Mouse (Mus musculus) bone marrow, adult 2 months (tissue): Measurements from ENCODE around the gene Eif4a3. TPM values are rescaled to one million over a fixed set of nuclear protein-coding genes. Genes with fewer than 3 reads are reported as not detected.

Source experiments
- H3K27ac ChIP-seq: fragments of 200-500 bp; 2 replicates; pipeline ENCODE4 v1.5.1; 2012; ENCODE audit warnings: low read depth, mild to moderate bottlenecking, control low read depth, inconsistent platforms, low read length; ENCODE audit not compliant: control insufficient read depth, poor library complexity, insufficient read depth
- H3K4me1 ChIP-seq: fragments of 200-500 bp; 2 replicates; pipeline ENCODE4 v1.6.1; 2011; ENCODE audit warnings: low read length; ENCODE audit not compliant: control insufficient read depth, insufficient read depth
- H3K4me3 ChIP-seq: fragments of 200-500 bp; replicated peaks from 2 replicates; pipeline ENCODE3; 2011; ENCODE audit warnings: mild to moderate bottlenecking, low read depth, low read length, control low read depth; ENCODE audit not compliant: control insufficient read depth
- CTCF ChIP-seq: fragments of 200-500 bp; IDR thresholded peaks from 2 replicates; pipeline ENCODE4 v1.5.1; 2011; ENCODE audit warnings: low read length, control low read depth; ENCODE audit not compliant: control insufficient read depth, insufficient read depth
- POLR2A ChIP-seq: fragments of 200-500 bp; IDR thresholded peaks from 2 replicates; pipeline ENCODE4 v1.6.1; 2011; ENCODE audit warnings: low read depth, mild to moderate bottlenecking, control low read depth, low read length, borderline replicate concordance; ENCODE audit not compliant: control insufficient read depth
- WGBS: fragments of 180-500 bp; shearing (Covaris S2); methylation state at CpG from one replicate; pipeline ENCODE4 v1.1.7; 2018; 5-methylcytosine and 5-hydroxymethylcytosine counted together
- polyA plus RNA-seq: library from polyadenylated mRNA; stranded (reverse); fragments of >200 nt; gene quantifications from 2 replicates; pipeline ENCODE4 v1.2.4, GENCODE M21; 2011; ENCODE audit warnings: low replicate concordance; ENCODE audit not compliant: missing spikeins, insufficient read depth, insufficient read length

Eif4a3 gene
- polyA plus RNA-seq, 1 experiment: 144 TPM

DNA sequence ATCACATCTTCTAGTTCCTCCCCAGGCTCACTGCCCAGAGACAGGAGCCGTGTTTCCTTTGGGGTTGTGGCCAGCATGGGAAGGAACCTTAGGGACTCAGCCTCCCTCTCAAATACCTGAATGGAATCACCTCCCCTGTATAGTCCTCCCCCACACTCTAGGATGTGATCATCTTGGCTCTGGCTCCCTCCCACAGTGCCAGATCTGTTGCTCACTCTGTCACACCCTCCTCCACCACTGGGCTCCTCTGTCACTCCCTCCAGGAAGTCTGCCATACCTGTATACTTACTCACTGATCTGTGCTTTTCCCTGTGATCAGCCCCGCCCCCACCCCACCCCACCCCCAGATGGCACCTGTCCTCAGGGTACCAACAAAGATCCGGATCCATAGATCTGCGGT is 30.7 kb upstream of the Eif4a3 start:
- Histone ChIP-seq H3K27ac (no peak overlapping the region), H3K4me1 (no peaks in the 10 kb centered on the region), H3K4me3 (no peak overlapping the region)
- WGBS: 51% methylated on average over 4 of the region's 4 CpGs
- TF ChIP-seq CTCF (no peak), POLR2A (no peak)

DNA sequence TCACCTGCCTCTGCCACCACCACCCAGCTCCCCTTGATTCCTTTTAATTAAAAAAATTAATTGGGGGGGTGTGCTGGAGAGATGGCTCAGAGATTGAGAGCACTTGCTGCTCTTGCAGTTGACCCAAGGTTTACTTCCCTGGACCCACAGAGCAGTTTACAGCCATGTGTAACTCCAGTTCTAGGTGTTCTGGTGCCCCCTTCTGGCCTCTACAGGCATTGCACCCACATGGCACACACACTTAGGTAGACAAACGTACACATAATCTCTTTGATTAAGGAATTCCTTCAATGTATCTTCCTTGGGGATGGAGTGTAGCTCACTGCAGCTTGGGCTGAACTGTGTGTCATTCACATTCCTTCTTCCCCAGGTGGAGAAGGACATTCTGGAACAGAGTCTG is 25.2 kb upstream of the Eif4a3 start:
- TF ChIP-seq POLR2A: no peak
- TF ChIP-seq CTCF: peak; percentile 35; the same call in 1 of the 2 replicates
- 80% methylated on average over 1 of the region's 1 CpGs for WGBS
- Histone ChIP-seq H3K4me3 (no peak overlapping the region), H3K4me1 (no peaks in the 10 kb centered on the region), H3K27ac (no peak overlapping the region)

DNA sequence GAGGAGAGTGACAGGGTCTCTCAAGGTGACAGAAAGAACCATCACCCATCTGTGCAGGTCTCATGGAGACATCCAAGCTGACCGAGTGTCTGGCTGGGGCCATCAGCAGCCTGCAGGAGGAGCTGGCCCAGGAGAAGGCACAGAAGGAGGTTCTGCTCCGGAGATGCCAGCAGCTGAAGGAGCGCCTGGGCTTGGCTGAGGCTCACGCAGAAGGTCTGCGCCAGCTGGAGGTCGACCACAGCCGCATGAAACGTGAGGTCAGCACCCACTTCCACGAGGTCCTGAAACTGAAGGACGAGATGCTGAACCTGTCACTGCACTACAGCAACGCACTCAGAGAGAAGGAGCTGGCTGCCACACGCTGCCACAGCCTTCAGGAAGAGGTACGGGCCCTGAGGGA is 22.6 kb upstream of the Eif4a3 start:
- H3K4me3 ChIP-seq: no peak overlapping the region
- 66% methylated on average over 13 of the region's 13 CpGs for WGBS

DNA sequence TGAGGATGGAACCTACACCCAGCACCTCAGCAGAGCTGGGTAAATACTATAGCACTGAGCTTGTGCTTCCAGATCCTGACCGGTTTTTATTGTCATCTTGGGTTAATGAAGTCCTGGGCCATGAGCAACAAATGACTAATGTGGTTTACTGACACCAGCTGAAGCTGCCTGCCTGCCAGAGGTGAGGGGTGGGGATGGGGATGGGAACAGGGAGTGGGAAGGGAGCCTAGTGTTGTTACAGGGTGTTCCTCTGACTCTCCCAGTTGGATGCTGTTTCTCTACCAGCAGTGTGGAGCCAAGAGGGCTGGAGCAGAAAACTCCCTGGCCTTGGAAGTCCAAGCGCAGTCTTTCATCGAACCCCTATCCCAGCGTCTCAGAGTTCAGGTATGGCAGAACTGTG is 16.8 kb upstream of the Eif4a3 start:
- Histone ChIP-seq H3K4me3 (no peak overlapping the region), H3K4me1 (no peaks in the 10 kb centered on the region), H3K27ac (no peak overlapping the region)
- no peak for TF ChIP-seq CTCF
- no peak for TF ChIP-seq POLR2A
- 87% methylated on average over 4 of the region's 4 CpGs for WGBS

More for the DNA sequence above, 22.6 kb upstream of the Eif4a3 start:
- TF ChIP-seq CTCF (no peak), POLR2A (no peak)
- H3K27ac ChIP-seq: no peak overlapping the region
- no peaks in the 10 kb centered on the region for H3K4me1 ChIP-seq

DNA sequence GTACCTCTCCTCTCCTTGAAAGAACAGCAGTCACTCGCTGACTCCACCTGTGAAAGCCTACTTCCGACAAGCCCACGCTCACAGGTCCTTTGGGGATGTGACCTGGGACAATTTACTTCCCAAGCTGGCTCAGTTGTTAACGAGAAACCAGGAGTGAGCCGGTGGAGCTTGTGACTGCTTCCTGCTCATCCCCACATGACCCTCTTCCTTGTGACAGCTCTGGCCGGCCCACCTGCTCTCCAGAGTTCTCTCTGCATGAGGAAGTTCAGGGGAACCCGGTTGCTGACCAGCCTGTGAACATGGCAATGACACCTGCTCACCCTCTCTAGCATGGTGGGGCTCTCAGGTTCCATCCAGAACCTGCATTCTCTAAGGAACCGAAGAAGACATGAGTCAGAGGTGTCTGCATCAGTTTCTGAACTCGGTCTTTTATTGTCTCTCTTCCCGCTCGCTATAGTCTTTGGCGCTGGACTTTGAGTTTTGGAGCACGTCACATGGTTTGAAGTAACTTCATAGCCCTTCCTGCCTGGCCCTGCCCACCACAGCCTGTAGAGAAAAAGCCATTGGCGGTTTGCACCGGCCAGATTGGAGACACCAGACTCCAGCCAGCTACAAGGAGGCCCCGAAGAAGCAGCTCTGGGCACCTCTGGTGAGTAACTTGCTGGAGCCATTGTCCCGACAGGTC is 14.5 kb upstream of the Eif4a3 start:
- no peak overlapping the region for H3K27ac ChIP-seq
- WGBS: 59% methylated on average over 17 of the region's 17 CpGs

DNA sequence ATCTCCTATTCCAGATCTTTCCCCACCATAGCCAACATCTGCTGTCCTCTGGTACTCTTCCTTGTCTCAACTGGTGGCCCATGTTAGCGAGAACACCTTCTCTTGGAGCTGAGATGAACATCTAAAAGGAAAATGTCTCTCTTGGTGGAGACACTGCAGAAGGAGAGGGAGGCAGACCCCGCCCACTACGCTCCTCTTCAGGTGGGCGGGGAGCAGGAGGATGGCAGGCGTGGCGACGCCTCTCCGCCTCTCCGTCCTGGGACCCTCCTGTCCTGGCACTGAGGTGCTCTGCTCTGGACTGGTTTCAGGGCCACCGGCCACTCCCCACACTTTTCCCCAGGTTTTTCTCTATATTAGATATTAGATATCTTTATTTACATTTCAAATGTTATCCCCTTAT is 10.7 kb upstream of the Eif4a3 start:
- no peak overlapping the region for H3K27ac ChIP-seq
- 40% methylated on average over 10 of the region's 10 CpGs for WGBS
- TF ChIP-seq CTCF: no peak
- TF ChIP-seq POLR2A: no peak
- no peaks in the 10 kb centered on the region; the same call in 1 of the 2 replicates for H3K4me1 ChIP-seq
- no peak overlapping the region for H3K4me3 ChIP-seq

More for the DNA sequence above, 14.5 kb upstream of the Eif4a3 start:
- no peak for TF ChIP-seq CTCF
- TF ChIP-seq POLR2A: no peak
- Histone ChIP-seq H3K4me1 (no peaks in the 10 kb centered on the region), H3K4me3 (no peak overlapping the region)

DNA sequence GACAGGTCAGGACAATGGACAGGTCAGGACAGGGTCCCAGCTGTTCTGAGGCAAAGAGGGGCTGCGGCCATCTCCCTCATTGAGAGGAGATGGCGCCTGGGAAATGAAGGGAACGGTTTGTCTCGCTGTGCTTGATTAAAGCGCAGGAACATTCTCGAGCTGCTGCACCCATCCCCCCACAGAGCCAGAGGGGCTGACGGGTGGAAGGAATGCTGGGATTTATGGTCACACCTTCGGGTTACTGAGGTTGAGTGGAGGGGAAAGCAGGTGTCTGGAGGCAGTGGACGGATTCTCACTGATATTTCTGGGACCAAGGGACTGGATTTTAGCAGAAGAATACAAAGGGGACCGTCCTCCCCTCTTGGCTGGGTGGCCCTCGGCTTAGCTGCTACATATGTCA is 8.0 kb upstream of the Eif4a3 start:
- H3K4me1 ChIP-seq: no peaks in the 10 kb centered on the region; the same call in 1 of the 2 replicates
- WGBS: 54% methylated on average over 11 of the region's 11 CpGs
- no peak for TF ChIP-seq POLR2A
- no peak overlapping the region for H3K27ac ChIP-seq
- no peak overlapping the region for H3K4me3 ChIP-seq

DNA sequence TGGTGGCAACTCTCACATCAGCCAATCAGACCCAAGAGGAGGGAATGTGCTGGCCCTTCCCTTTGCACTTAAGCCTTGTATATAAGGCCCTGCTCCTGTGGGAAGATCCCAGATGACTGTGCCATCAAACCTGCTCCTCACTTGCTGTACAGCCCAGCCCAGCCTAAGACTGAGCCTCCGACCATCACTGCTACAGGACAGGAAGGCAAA is 7.7 kb upstream of the Eif4a3 start, which contains the start of gene Card14:
Gene Card14, plus strand, starts transcription at position 111 of the 210 bp plus-strand sequence.
- no peak for TF ChIP-seq POLR2A
- TF ChIP-seq CTCF: no peak
- Histone ChIP-seq H3K27ac (no peak within 1 kb of the TSS), H3K4me1 (no peaks in the 10 kb centered on the region; the same call in 1 of the 2 replicates), H3K4me3 (no peak within 1 kb of the TSS)
- 63% methylated on average over 1 of the region's 1 CpGs for WGBS

DNA sequence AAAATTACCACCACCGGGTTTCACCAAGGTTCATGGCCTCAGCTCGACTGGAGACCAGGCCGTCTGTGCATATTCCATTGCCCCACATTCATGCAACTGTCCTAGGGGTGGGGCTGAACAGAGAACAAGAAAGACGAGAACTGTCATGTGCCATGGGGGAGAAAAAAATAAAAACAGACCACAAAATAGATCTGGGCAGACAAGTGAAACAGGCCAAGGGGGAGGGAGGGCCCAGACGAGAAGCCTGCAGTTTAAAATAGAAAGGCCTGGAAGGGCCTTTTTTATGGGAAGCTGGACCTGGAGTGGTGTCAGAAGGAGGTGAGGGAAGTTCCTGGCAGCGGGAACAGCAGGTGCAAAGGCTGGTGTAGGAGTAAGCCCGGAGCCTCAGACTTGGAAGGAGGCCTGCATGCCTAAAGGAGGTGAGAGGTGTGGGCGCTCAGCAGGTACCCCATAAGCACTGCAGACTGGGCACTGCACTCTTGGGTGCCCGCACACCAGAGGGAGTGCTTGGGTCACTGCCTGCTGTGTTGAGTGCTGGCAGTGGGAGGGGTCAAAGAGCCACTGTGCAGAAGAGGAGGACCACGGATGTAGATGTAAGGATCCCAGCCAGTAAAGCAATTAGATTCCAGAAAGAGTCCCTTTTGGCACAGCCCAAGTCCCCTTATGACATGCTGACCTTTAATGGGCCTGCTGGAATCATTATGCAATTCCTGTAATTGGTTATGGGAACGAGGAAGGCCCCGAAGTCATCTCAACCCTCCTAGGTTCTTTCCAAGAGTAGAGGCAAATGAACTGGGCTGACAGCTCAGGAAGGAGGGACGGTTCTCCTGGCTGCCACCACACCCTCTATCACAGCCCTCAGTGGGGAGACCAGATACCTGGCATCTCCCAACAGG is 7.1 kb upstream of the Eif4a3 start:
- H3K27ac ChIP-seq: no peak overlapping the region
- TF ChIP-seq CTCF (no peak), POLR2A (no peak)
- no peak overlapping the region for H3K4me3 ChIP-seq
- 60% methylated on average over 13 of the region's 13 CpGs for WGBS
- no peaks in the 10 kb centered on the region; the same call in 1 of the 2 replicates for H3K4me1 ChIP-seq
